ENCODE assay signal across 11 mouse cellular contexts in the genomic region with DNA sequence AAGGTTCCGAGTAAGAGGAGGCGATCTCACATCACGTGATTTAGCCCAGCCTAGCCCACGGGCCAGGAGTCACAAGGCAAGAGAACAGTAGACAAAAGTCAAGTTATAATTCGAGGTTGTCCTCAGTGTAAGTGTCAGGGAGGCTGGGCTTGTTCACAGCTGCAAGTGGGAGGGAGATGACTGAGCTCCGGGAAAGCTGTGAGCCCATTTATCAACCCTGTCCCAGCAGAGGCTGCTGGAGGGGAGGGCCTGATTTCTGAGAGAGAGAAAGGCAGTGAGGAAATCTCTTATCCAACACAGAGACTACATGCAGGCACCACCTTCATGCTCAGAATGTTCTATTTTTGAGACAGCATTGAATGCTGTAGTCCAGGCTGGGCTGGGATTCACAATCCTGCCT. TPM values are rescaled to one million over a fixed set of nuclear protein-coding genes. Genes with fewer than 3 reads are reported as not detected.
DNase-seq lines count a peak whose midpoint lies in the region; ATAC-seq lines count a peak whose summit lies in the region.
"Had no signal": no experiment of that assay in that cellular context is flagged by ENCODE, and none has a peak within 500 bp of the region (broad histone marks: within the 10 kb centered on the region; RNA-seq: fewer than 3 reads in every experiment).

No protein-coding gene starts in this region.

- no peaks in the 10 kb centered on the region for H3K27me3 ChIP-seq in midbrain, embryonic 11.5 days (ENCODE audit: control insufficient read depth, insufficient read depth, low read length)
- no peaks in the 10 kb centered on the region for H3K27me3 ChIP-seq in midbrain, embryonic 13.5 days
- H3K27me3 ChIP-seq: embryonic facial prominence, embryonic 15.5 days; hindbrain, embryonic 12.5 days had no signal

- H3K36me3 ChIP-seq in midbrain, embryonic 11.5 days (ENCODE audit: control insufficient read depth, insufficient read depth, low read length): no peaks in the 10 kb centered on the region
- H3K36me3 ChIP-seq in midbrain, embryonic 13.5 days: no peaks in the 10 kb centered on the region
- H3K36me3 ChIP-seq: embryonic facial prominence, embryonic 15.5 days; hindbrain, embryonic 12.5 days had no signal

- H3K4me1 ChIP-seq in midbrain, embryonic 11.5 days (ENCODE audit: control insufficient read depth, insufficient read depth, low read length): no peaks in the 10 kb centered on the region
- peaks cover 12% of the 10 kb centered on the region; the same call in 1 of the 2 replicates for H3K4me1 ChIP-seq in midbrain, embryonic 13.5 days (replicated peaks)

- H3K4me2 ChIP-seq in midbrain, embryonic 11.5 days: no peak overlapping the region
- H3K4me2 ChIP-seq in midbrain, embryonic 13.5 days (replicated peaks): no peak overlapping the region
- H3K4me2 ChIP-seq: embryonic facial prominence, embryonic 15.5 days; hindbrain, embryonic 12.5 days had no signal

- WGBS in midbrain, embryonic 11.5 days: 56% methylated on average over 6 of the region's 6 CpGs
- 56% methylated on average over 6 of the region's 6 CpGs for WGBS in midbrain, embryonic 13.5 days

- H3K27ac ChIP-seq in midbrain, embryonic 11.5 days (ENCODE audit: low read depth, low read length): no peak overlapping the region
- no peak overlapping the region for H3K27ac ChIP-seq in midbrain, embryonic 13.5 days
- H3K27ac ChIP-seq: embryonic facial prominence, embryonic 15.5 days; hindbrain, embryonic 12.5 days; macrophage had no signal

- no peak overlapping the region for H3K4me3 ChIP-seq in midbrain, embryonic 11.5 days (ENCODE audit: low read depth, low read length)
- H3K4me3 ChIP-seq in midbrain, embryonic 13.5 days (replicated peaks): no peak overlapping the region
- H3K4me3 ChIP-seq: embryonic facial prominence, embryonic 15.5 days; hindbrain, embryonic 12.5 days had no signal

- H3K9me3 ChIP-seq in midbrain, embryonic 11.5 days (ENCODE audit: control insufficient read depth, low read length): no peaks in the 10 kb centered on the region
- no peaks in the 10 kb centered on the region for H3K9me3 ChIP-seq in midbrain, embryonic 13.5 days
- H3K9me3 ChIP-seq: embryonic facial prominence, embryonic 15.5 days; hindbrain, embryonic 12.5 days had no signal

- ATAC-seq in midbrain, embryonic 11.5 days (ENCODE audit: low FRiP score): no peak
- ATAC-seq in midbrain, embryonic 13.5 days: no peak
- peak; percentile 72 for ATAC-seq in megakaryocyte-erythroid progenitor cell, adult 5-6 weeks (replicated peaks; ENCODE audit: low FRiP score, low TSS enrichment, poor library complexity, severe bottlenecking)

- DNase-seq in midbrain, embryonic 11.5 days (ENCODE audit: low spot score, missing footprints): no peak
- DNase-seq in NIH3T3 (ENCODE audit: low read depth): peak; percentile 54
- DNase-seq in induced T-regulatory cell, adult 2 months (ENCODE audit: low read depth): peak; percentile 35
- DNase-seq in ovary, postnatal 36 days (ENCODE audit: low spot score): no peak
- DNase-seq in spleen, adult 12 weeks (ENCODE audit: low spot score): no peak
- DNase-seq: gastrocnemius, postnatal 36 days had no signal

- 0 out of 2 replicates have a peak overlapping the region, but pooled peaks have one; percentile 20 for H3K9ac ChIP-seq in midbrain, embryonic 11.5 days (ENCODE audit: low read length)
- H3K9ac ChIP-seq in midbrain, embryonic 13.5 days (replicated peaks): no peak overlapping the region
- H3K9ac ChIP-seq: embryonic facial prominence, embryonic 15.5 days; hindbrain, embryonic 12.5 days had no signal

RNA-seq across cellular contexts. Expression of a gene that starts 15.9 kb away (rescaled TPM):
- polyA plus RNA-seq in midbrain, embryonic 11.5 days (2014; fragmentation: Nextera tagmentation; extraction: Ambion mirVana): 8.0 and 8.9 TPM in 2 replicates
- polyA plus RNA-seq in midbrain, embryonic 13.5 days (2015; fragmentation: Nextera tagmentation; extraction: Ambion mirVana): 2.4 and 3.1 TPM in 2 replicates
- total RNA-seq in megakaryocyte-erythroid progenitor cell, adult 5-6 weeks (2014; fragmentation: Nextera tagmentation): 91.5 and 117 TPM in 2 replicates
- total RNA-seq in megakaryocyte-erythroid progenitor cell, adult 5-6 weeks (2017): 37.5 and 38.6 TPM in 2 replicates

RNA-seq across cellular contexts. Expression of a gene that starts 39.9 kb away (rescaled TPM):
- 13.4 and 13.6 TPM in 2 replicates for polyA plus RNA-seq in midbrain, embryonic 11.5 days (2014; fragmentation: Nextera tagmentation; extraction: Ambion mirVana)
- 18.9 and 20.8 TPM in 2 replicates for polyA plus RNA-seq in midbrain, embryonic 13.5 days (2015; fragmentation: Nextera tagmentation; extraction: Ambion mirVana)
- total RNA-seq in megakaryocyte-erythroid progenitor cell, adult 5-6 weeks (2014; fragmentation: Nextera tagmentation): 5.5 and 14.6 TPM in 2 replicates
- 18.3 and 22.0 TPM in 2 replicates for total RNA-seq in megakaryocyte-erythroid progenitor cell, adult 5-6 weeks (2017)

RNA-seq across cellular contexts. Expression of a gene that starts 44.2 kb away (rescaled TPM):
- polyA plus RNA-seq in midbrain, embryonic 11.5 days (2014; fragmentation: Nextera tagmentation; extraction: Ambion mirVana): 0.59 and 0.72 TPM in 2 replicates
- 0.68 and 1.3 TPM in 2 replicates for polyA plus RNA-seq in midbrain, embryonic 13.5 days (2015; fragmentation: Nextera tagmentation; extraction: Ambion mirVana)
- 3.0 and 4.2 TPM in 2 replicates for total RNA-seq in megakaryocyte-erythroid progenitor cell, adult 5-6 weeks (2014; fragmentation: Nextera tagmentation)
- total RNA-seq in megakaryocyte-erythroid progenitor cell, adult 5-6 weeks (2017): 3.0 and 3.4 TPM in 2 replicates

Comparison
In these comparisons a context has a peak if more than half of its experiments do, and no peak if none do; other contexts are left out.
1. DNase-seq: peak in NIH3T3 (single experiment) and induced T-regulatory cell, adult 2 months (single experiment); none in midbrain, embryonic 11.5 days (single experiment), ovary, postnatal 36 days (single experiment) and spleen, adult 12 weeks (single experiment).